Mouse (Mus musculus): ENCODE data around the gene Gck.

Gene Gck

GRCm38 (mm10) chr11:5949586-5950352 is at the start of gene Gck:
Gene Gck (minus strand): TSS chr11:5950081.
- DNase-seq (ENCODE audit: low read depth, low spot score) = no peak

GRCm38 (mm10) chr11:5998472-5998871 is 48.6 kb upstream of the Gck start:
- peak; percentile 33 for DNase-seq (ENCODE audit: low read depth, low spot score)

- peak; percentile 80 for DNase-seq (ENCODE audit: low read depth, low spot score)
Measured at GRCm38 (mm10) chr11:5995989-5996388, 46.1 kb upstream of the Gck start.

GRCm38 (mm10) chr11:5994880-5995279 is 45.0 kb upstream of the Gck start:
- no peak for DNase-seq (ENCODE audit: low read depth, low spot score)

GRCm38 (mm10) chr11:5994212-5994611 is 44.3 kb upstream of the Gck start:
- DNase-seq (ENCODE audit: low read depth, low spot score) = no peak

GRCm38 (mm10) chr11:5990910-5991309 is 41.0 kb upstream of the Gck start:
- DNase-seq (ENCODE audit: low read depth, low spot score) = peak; percentile 58

- DNase-seq (ENCODE audit: low read depth, low spot score) = no peak
Measured at GRCm38 (mm10) chr11:5989954-5990593, 40.2 kb upstream of the Gck start.

GRCm38 (mm10) chr11:5988126-5988525 is 38.2 kb upstream of the Gck start:
- DNase-seq (ENCODE audit: low read depth, low spot score) = no peak

- no peak for DNase-seq (ENCODE audit: low read depth, low spot score)
Measured at GRCm38 (mm10) chr11:5983629-5984028, 33.7 kb upstream of the Gck start.

- no peak for DNase-seq (ENCODE audit: low read depth, low spot score)
Measured at GRCm38 (mm10) chr11:5981323-5981722, 31.4 kb upstream of the Gck start.

GRCm38 (mm10) chr11:5980561-5980960 is 30.7 kb upstream of the Gck start:
- no peak for DNase-seq (ENCODE audit: low read depth, low spot score)

GRCm38 (mm10) chr11:5980108-5980507 is 30.2 kb upstream of the Gck start:
- no peak for DNase-seq (ENCODE audit: low read depth, low spot score)

- no peak for DNase-seq (ENCODE audit: low read depth, low spot score)
Measured at GRCm38 (mm10) chr11:5979088-5979487, 29.2 kb upstream of the Gck start.

GRCm38 (mm10) chr11:5976106-5976505 is 26.2 kb upstream of the Gck start:
- DNase-seq (ENCODE audit: low read depth, low spot score) = no peak

- DNase-seq (ENCODE audit: low read depth, low spot score) = no peak
Measured at GRCm38 (mm10) chr11:5975068-5975467, 25.2 kb upstream of the Gck start.

- no peak for DNase-seq (ENCODE audit: low read depth, low spot score)
Measured at GRCm38 (mm10) chr11:5974053-5974452, 24.2 kb upstream of the Gck start.

- no peak for DNase-seq (ENCODE audit: low read depth, low spot score)
Measured at GRCm38 (mm10) chr11:5973151-5973550, 23.3 kb upstream of the Gck start.

GRCm38 (mm10) chr11:5971202-5971601 is 21.3 kb upstream of the Gck start:
- no peak for DNase-seq (ENCODE audit: low read depth, low spot score)

GRCm38 (mm10) chr11:5968223-5968622 is 18.3 kb upstream of the Gck start:
- DNase-seq (ENCODE audit: low read depth, low spot score) = no peak

- no peak for DNase-seq (ENCODE audit: low read depth, low spot score)
Measured at GRCm38 (mm10) chr11:5966751-5967150, 16.9 kb upstream of the Gck start.

- DNase-seq (ENCODE audit: low read depth, low spot score) = no peak
Measured at GRCm38 (mm10) chr11:5965865-5966264, 16.0 kb upstream of the Gck start.

- DNase-seq (ENCODE audit: low read depth, low spot score) = no peak
Measured at GRCm38 (mm10) chr11:5960051-5960450, 10.2 kb upstream of the Gck start.
